Mouse (Mus musculus): Measurements from ENCODE around the gene Dennd1a. TPM values are rescaled to one million over a fixed set of nuclear protein-coding genes. Genes with fewer than 3 reads are reported as not detected.
A peak's percentile ranks its signal among the peaks of the same experiment; 100 is the strongest.

The Dennd1a gene
- total RNA-seq, 2 experiments from 2014 or later: 28.4 to 28.5 TPM

DNA sequence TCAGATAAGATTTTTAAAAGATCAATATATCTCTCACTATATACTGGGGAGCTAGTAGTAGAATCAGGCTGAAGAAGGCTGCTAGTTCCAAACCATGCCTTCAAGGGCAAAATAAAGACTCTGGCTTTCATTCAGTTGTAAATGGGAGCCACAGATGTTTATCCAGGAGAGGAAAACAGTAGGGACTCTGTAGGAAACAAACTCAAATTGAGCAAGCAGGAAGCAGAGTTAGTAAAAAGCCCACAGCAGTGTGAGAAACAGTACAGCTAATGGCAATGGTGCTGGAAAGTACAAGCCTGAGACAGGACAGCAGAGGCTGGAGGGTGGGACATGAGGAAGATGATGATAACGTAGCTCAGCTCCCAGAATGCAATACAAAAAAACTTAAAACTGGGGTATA, 103.3 kb downstream of the Dennd1a start:
- intact Hi-C loops (cut with DNase I): no loop called here

GRCm38 (mm10) chr2:38182283-38182682, 104.9 kb downstream of the Dennd1a start:
- no peak for TF ChIP-seq CTCF (IDR thresholded peaks at IDR 0.05)
- intact Hi-C loops (cut with DNase I): no loop called here
- Histone ChIP-seq H3K4me3 (no peak overlapping the region), H3K27ac (no peak overlapping the region)
- no peak for DNase-seq

More for the DNA sequence above, 103.3 kb downstream of the Dennd1a start:
- Histone ChIP-seq H3K4me3 (no peak overlapping the region), H3K27ac (no peak overlapping the region)
- no peak for TF ChIP-seq CTCF (IDR thresholded peaks at IDR 0.05)
- no peak for DNase-seq

- DNase-seq: no peak
- H3K4me3 ChIP-seq: no peak overlapping the region
- TF ChIP-seq CTCF (IDR thresholded peaks at IDR 0.05): no peak
- no peak overlapping the region for H3K27ac ChIP-seq
- intact Hi-C loops (cut with DNase I): no loop called here
Measured at GRCm38 (mm10) chr2:38177583-38177978, 109.6 kb downstream of the Dennd1a start.

DNA sequence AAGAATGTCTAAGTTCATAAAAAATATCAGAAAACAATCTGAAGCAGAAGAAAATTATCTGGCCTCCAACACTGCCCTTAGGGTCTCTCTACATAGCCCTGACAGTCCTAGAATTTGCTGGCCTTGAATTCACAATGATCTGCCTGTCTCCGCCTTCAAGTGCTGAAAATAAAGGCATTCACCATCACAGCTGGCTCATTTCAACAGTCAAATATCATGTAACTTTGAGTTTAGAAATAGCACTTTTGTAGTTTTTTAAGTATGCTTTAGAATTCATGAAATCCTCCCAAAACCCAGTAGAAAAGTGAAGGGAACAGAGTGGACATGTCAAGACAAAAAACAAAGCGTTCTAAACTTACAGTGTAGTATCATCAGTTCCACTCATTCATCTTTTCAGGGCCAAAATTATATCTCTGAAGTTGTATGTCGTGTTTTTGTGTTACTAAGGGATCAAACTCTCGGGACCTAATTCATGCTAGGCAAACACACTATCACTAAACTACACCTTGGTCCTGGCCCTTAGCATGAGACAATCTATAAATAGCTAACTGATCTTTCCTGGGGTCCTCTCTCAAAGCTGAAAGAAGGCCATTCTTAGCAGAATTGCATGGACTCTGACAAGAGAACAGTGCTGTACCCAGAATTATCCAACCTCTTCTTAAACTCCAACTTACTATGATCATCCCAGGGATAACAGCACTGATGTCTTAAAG, 110.2 kb downstream of the Dennd1a start:
- intact Hi-C loops (cut with DNase I): no loop called here
- TF ChIP-seq CTCF (IDR thresholded peaks at IDR 0.05): no peak
- DNase-seq: no peak
- no peak overlapping the region for H3K27ac ChIP-seq
- H3K4me3 ChIP-seq: no peak overlapping the region

- DNase-seq: no peak
- intact Hi-C loops (cut with DNase I): no loop called here
- no peak for TF ChIP-seq CTCF (IDR thresholded peaks at IDR 0.05)
Measured at GRCm38 (mm10) chr2:38175276-38175675, 111.9 kb downstream of the Dennd1a start.

GRCm38 (mm10) chr2:38168606-38169005, 118.6 kb downstream of the Dennd1a start:
- TF ChIP-seq CTCF (IDR thresholded peaks at IDR 0.05): no peak
- intact Hi-C loops (cut with DNase I): no loop called here
- Histone ChIP-seq H3K4me3 (no peak overlapping the region), H3K27ac (peak overlapping the region; percentile 20; the same call in 1 of the 2 replicates)
- DNase-seq: no peak

More at GRCm38 (mm10) chr2:38175276-38175675, 111.9 kb downstream of the Dennd1a start:
- no peak overlapping the region for H3K27ac ChIP-seq
- H3K4me3 ChIP-seq: no peak overlapping the region

DNA sequence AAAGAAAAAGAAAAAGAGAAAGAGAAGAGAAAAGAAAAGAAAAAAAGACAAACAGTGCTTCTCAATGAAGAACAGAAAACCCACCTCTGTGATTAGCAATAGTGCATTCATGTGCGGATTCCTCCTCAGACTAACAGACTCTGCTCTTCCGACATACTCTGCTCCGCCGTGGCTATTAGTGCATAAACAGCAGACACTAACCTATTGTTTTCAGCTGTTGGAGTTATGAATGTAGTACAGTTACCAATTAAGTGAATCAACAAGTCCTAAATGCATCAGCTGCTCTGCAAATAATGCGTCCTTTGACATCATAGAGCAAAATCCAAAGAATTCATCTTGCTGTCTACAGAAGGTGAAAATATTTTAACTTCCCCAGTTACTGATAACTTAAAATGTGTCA, 121.2 kb downstream of the Dennd1a start:
- no peak for TF ChIP-seq CTCF (IDR thresholded peaks at IDR 0.05)

DNA sequence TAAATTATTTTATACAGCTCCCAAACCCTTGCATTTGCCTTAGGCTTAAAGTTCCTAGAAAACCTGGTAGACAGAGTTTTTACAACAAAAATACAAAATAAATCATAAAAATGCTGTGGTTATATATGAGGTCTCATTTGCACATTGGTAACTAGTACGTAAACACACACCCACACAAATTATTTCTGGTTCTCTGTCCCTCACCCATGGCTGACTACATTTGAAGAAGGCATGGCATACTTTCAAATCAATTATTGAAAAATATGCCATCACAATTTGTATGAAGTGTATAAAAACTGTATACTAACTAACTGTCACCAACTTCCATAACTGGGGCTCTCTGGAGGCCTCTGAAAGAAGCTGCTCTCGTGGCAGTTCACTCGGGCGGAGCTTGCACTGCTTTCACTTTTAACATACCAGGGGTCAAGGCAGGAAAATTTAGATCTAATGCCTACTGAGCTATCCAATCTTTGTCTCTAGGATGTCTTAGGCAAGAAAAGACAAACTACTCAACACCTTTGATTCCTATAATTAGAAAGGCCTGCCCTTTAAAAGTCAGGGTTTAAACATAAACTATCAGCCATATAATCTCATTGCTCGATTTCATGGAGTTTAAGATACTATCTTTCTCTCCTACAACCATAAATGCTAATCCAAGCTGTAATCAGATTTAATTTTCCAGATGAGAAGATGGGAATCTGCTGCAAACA, 122.7 kb downstream of the Dennd1a start:
- peak; percentile 36 for DNase-seq
- H3K27ac ChIP-seq: peak overlapping the region; percentile 69
- intact Hi-C loops (cut with DNase I): no loop called here
- H3K4me3 ChIP-seq: peak overlapping the region; percentile 69
- TF ChIP-seq CTCF (IDR thresholded peaks at IDR 0.05): no peak

More for the DNA sequence above, 121.2 kb downstream of the Dennd1a start:
- intact Hi-C loops (cut with DNase I): no loop called here
- no peak for DNase-seq
- H3K27ac ChIP-seq: no peak overlapping the region
- no peak overlapping the region for H3K4me3 ChIP-seq

DNA sequence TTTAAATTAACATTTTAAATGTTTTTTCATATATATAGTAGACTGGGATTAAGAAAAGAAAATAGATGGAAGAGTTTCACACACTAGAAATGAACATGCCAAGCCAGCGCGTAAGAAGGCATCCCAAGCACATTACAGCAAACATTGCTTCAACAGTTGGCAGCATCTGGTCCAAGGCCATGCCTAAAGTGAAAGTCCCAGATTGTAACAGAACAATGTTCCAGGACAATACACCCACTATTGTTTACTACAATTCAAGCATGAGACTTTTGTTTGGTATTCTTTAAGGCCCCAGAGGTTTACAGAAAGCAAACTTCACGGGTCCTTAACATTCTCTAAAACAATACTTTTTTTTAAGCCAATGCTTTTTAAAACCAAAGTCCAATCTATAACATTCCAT, 124.7 kb downstream of the Dennd1a start:
- TF ChIP-seq CTCF (IDR thresholded peaks at IDR 0.05): no peak

DNA sequence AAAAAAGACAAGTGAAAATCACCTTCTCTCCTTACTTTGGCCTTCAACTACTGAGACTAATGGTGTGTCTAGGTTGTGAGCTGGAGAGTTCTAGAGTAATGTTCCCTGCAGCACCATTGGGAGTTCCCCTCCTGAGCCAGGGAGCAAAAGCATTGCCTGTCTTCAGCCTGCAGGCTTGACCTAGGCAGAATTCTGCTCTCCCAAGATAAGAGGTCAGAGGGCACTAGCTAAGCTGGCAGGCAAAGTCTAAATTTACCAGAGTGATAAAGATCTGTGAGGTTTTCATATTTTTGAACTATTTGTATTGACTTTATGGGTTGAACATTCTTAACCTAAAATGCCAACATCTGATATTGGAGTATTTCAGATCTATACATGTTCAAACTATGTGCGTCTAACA, 125.7 kb downstream of the Dennd1a start:
- no peak for TF ChIP-seq CTCF (IDR thresholded peaks at IDR 0.05)
- no peak overlapping the region for H3K4me3 ChIP-seq
- H3K27ac ChIP-seq: no peak overlapping the region
- intact Hi-C loops (cut with DNase I): no loop called here
- DNase-seq: no peak

More for the DNA sequence above, 124.7 kb downstream of the Dennd1a start:
- DNase-seq: no peak
- intact Hi-C loops (cut with DNase I): no loop called here
- peak overlapping the region; percentile 6; the same call in 1 of the 2 replicates for H3K27ac ChIP-seq
- no peak overlapping the region for H3K4me3 ChIP-seq

- no peak for TF ChIP-seq CTCF (IDR thresholded peaks at IDR 0.05)
- DNase-seq: no peak
- intact Hi-C loops (cut with DNase I): no loop called here
Measured at GRCm38 (mm10) chr2:38159736-38160135, 127.5 kb downstream of the Dennd1a start.

DNA sequence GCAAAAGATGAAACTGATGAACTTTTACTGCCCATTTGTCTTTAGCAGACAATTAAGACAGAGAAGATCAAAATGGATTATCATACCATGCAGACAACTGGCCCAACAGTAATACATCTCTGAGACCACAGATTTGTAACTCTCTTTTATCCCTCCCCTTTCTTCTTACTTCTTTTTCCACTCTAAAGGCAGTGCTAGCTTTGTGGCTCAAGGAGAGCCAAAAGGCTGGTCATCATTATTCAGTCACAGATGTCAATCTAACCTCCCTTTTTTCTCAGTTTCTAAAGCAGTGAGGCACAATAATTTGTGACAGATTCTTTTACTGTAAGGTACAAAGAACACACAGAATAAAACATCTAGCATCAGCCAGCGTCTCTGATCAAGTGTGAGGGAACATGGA, 130.2 kb downstream of the Dennd1a start:
- Histone ChIP-seq H3K4me3 (no peak overlapping the region), H3K27ac (no peak overlapping the region)
- intact Hi-C loops (cut with DNase I): no loop called here
- TF ChIP-seq CTCF (IDR thresholded peaks at IDR 0.05): no peak
- no peak for DNase-seq

More at GRCm38 (mm10) chr2:38159736-38160135, 127.5 kb downstream of the Dennd1a start:
- Histone ChIP-seq H3K27ac (no peak overlapping the region), H3K4me3 (no peak overlapping the region)

GRCm38 (mm10) chr2:38156001-38156400, 131.2 kb downstream of the Dennd1a start:
- no peak for TF ChIP-seq CTCF (IDR thresholded peaks at IDR 0.05)
- H3K4me3 ChIP-seq: no peak overlapping the region
- no peak overlapping the region for H3K27ac ChIP-seq
- intact Hi-C loops (cut with DNase I): no loop called here
- no peak for DNase-seq
